ENCODE assay signal across 1 mouse cellular context in genomic region chr15:100227663-100228534, GRCm38 (mm10).
TF ChIP-seq lines count a peak whose summit lies in the region.

Atf1 (plus strand) TSS chr15:100227819.

TF ChIP-seq in CH12.LX, 34 proteins besides CTCF, POLR2A, EP300 and RAD21 (continued from another document):
- TF ChIP-seq GABPA (IDR thresholded peaks at IDR 0.05; ENCODE audit: insufficient replicate concordance, low read depth, low read length), result no peak
- no peak for TF ChIP-seq KAT2A (IDR thresholded peaks at IDR 0.05; ENCODE audit: insufficient replicate concordance, low read length)
- peak; percentile 28; the same call in 1 of the 2 replicates for TF ChIP-seq SIN3A (IDR thresholded peaks at IDR 0.05; ENCODE audit: low read length)
- no peak for TF ChIP-seq E2F4 (IDR thresholded peaks at IDR 0.05; ENCODE audit: insufficient replicate concordance, low read depth, low read length)
- TF ChIP-seq USF1 (IDR thresholded peaks at IDR 0.05; ENCODE audit: low read depth, low read length), result peak; percentile 90
- peak; percentile 35; the same call in 1 of the 2 replicates for TF ChIP-seq UBTF (IDR thresholded peaks at IDR 0.05; ENCODE audit: low read depth, low read length)
- TF ChIP-seq MXI1 (IDR thresholded peaks at IDR 0.05; ENCODE audit: low read depth, low read length), result peak; percentile 25
- TF ChIP-seq HCFC1 (IDR thresholded peaks at IDR 0.05; ENCODE audit: low read depth, low read length), result peak; percentile 70
- no peak for TF ChIP-seq IRF4 (IDR thresholded peaks at IDR 0.05; ENCODE audit: low read depth, low read length)
- no peak; the same call in 1 of the 2 replicates for TF ChIP-seq CHD1 (IDR thresholded peaks at IDR 0.05; ENCODE audit: low read depth, low read length)
- no peak for TF ChIP-seq ZNF384 (IDR thresholded peaks at IDR 0.05; ENCODE audit: low read depth, low read length)
- no peak for TF ChIP-seq PAX5 (IDR thresholded peaks at IDR 0.05; ENCODE audit: low read length)
- peak; percentile 88 for TF ChIP-seq ZMIZ1 (IDR thresholded peaks at IDR 0.05; ENCODE audit: low read depth, low read length)
- peak; percentile 93 for TF ChIP-seq NELFE (IDR thresholded peaks at IDR 0.05; ENCODE audit: low read depth, low read length)
- no peak; the same call in 1 of the 2 replicates for TF ChIP-seq SMC3 (IDR thresholded peaks at IDR 0.05; ENCODE audit: low read depth, low read length)
- peak; percentile 92 for TF ChIP-seq TCF12 (IDR thresholded peaks at IDR 0.05; ENCODE audit: low read depth, low read length)
- TF ChIP-seq ELF1 (IDR thresholded peaks at IDR 0.05; ENCODE audit: low read depth, low read length), result peak; percentile 54; the same call in 1 of the 2 replicates
- no peak for TF ChIP-seq MAFK (IDR thresholded peaks at IDR 0.05; ENCODE audit: insufficient replicate concordance, low read length)
- no peak for TF ChIP-seq ZC3H11A (IDR thresholded peaks at IDR 0.05; ENCODE audit: low read depth, low read length)
- no peak; the same call in 1 of the 2 replicates for TF ChIP-seq POLR2AphosphoS2 (IDR thresholded peaks at IDR 0.05; ENCODE audit: low read depth, low read length)
- no peak for TF ChIP-seq ETS1 (conservative IDR thresholded peaks at IDR 0.05; ENCODE audit: low read depth, low read length)
- TF ChIP-seq MAZ (IDR thresholded peaks at IDR 0.05; ENCODE audit: low read depth, low read length), result peak; percentile 44; the same call in 1 of the 2 replicates
- no peak for TF ChIP-seq JUND (conservative IDR thresholded peaks at IDR 0.05; ENCODE audit: low read depth, low read length)
- peak; percentile 39 for TF ChIP-seq MEF2A (IDR thresholded peaks at IDR 0.05; ENCODE audit: borderline replicate concordance, low read depth, low read length)
TF ChIP-seq in CH12.LX: peak in this region for 19.
